Mouse (Mus musculus) stomach, embryonic 16.5 days (tissue): Measurements from ENCODE around the gene Clps. TPM values are rescaled to one million over a fixed set of nuclear protein-coding genes. Genes with fewer than 3 reads are reported as not detected.

Experiments
- ATAC-seq: fragments of 200-750 bp; cut with Nextera tagmentation; 2 replicates; pipeline ENCODE4 v1.8.0; 2017; ENCODE audit warnings: moderate number of reproducible peaks, moderate TSS enrichment; ENCODE audit not compliant: insufficient read depth, low FRiP score
- H3K27ac ChIP-seq: fragments of 300-500 bp; sonication (generic); 2 replicates; pipeline ENCODE4 v1.5.1; 2014; ENCODE audit warnings: low read length
- H3K27me3 ChIP-seq: fragments of 300-500 bp; sonication (generic); 2 replicates; pipeline ENCODE4 v1.6.1; 2014; ENCODE audit warnings: low read length, control low read depth, mixed read lengths; ENCODE audit not compliant: control insufficient read depth, insufficient read depth
- H3K36me3 ChIP-seq: fragments of 300-500 bp; sonication (generic); 2 replicates; pipeline ENCODE4 v1.6.1; 2014; ENCODE audit warnings: low read length; ENCODE audit not compliant: control insufficient read depth, insufficient read depth
- H3K4me1 ChIP-seq: fragments of 300-500 bp; sonication (generic); 2 replicates; pipeline ENCODE4 v1.6.1; 2014; ENCODE audit warnings: low read length, control low read depth, mixed read lengths; ENCODE audit not compliant: control insufficient read depth, insufficient read depth
- H3K4me2 ChIP-seq: fragments of 300-500 bp; sonication (generic); 2 replicates; pipeline ENCODE4 v1.6.1; 2014; ENCODE audit warnings: low read depth, low read length, mixed read lengths
- H3K4me3 ChIP-seq: fragments of 300-500 bp; sonication (generic); replicated peaks from 2 replicates; pipeline ENCODE4 v1.5.1; 2014; ENCODE audit warnings: mild to moderate bottlenecking, low read length
- H3K9ac ChIP-seq: fragments of 300-500 bp; sonication (generic); 2 replicates; pipeline ENCODE4 v1.6.1; 2014; ENCODE audit warnings: low read length
- H3K9me3 ChIP-seq: fragments of 300-500 bp; sonication (generic); replicated peaks from 2 replicates; pipeline ENCODE4 v1.6.1; 2016; ENCODE audit warnings: low read length, control low read depth; ENCODE audit not compliant: control insufficient read depth
- WGBS: fragments of 180-500 bp; shearing (Covaris S2); extraction: QIAGEN DNeasy Blood & Tissue Kit; methylation state at CpG from one replicate; pipeline ENCODE4 v1.1.7; 2014; 5-methylcytosine and 5-hydroxymethylcytosine counted together
- polyA plus RNA-seq: library from polyadenylated mRNA; unstranded; fragments of >200 nt; fragmentation: Nextera tagmentation; extraction: Ambion mirVana; gene quantifications from 2 replicates; pipeline ENCODE4 v1.2.1, GENCODE M21; 2015

Gene Clps
- polyA plus RNA-seq, 1 experiment from 2014 or later: 3,124 TPM

- no peaks in the 10 kb centered on the region for H3K4me1 ChIP-seq
- ATAC-seq: no peak
- H3K9me3 ChIP-seq: no peaks in the 10 kb centered on the region
- H3K27ac ChIP-seq: no peak overlapping the region
- WGBS: 74% methylated on average over 3 of the region's 3 CpGs
- peaks cover 25% of the 10 kb centered on the region for H3K36me3 ChIP-seq
- no peak overlapping the region for H3K4me2 ChIP-seq
- H3K27me3 ChIP-seq: no peaks in the 10 kb centered on the region
- no peak overlapping the region for H3K4me3 ChIP-seq
- H3K9ac ChIP-seq: no peak overlapping the region
Observed at GRCm38 (mm10) chr17:28586509-28586908, 25.9 kb upstream of the Clps start.

- Histone ChIP-seq H3K4me2 (no peak overlapping the region), H3K27ac (no peak overlapping the region), H3K4me1 (no peaks in the 10 kb centered on the region), H3K9me3 (no peaks in the 10 kb centered on the region), H3K27me3 (no peaks in the 10 kb centered on the region), H3K4me3 (no peak overlapping the region), H3K9ac (no peak overlapping the region), H3K36me3 (no peaks in the 10 kb centered on the region)
- WGBS: 54% methylated on average over 2 of the region's 2 CpGs
- no peak for ATAC-seq
Observed at GRCm38 (mm10) chr17:28581056-28581455, 20.5 kb upstream of the Clps start.

GRCm38 (mm10) chr17:28580396-28580795 is 19.8 kb upstream of the Clps start:
- no peak overlapping the region for H3K4me3 ChIP-seq
- H3K27me3 ChIP-seq: no peaks in the 10 kb centered on the region
- no peaks in the 10 kb centered on the region for H3K36me3 ChIP-seq
- H3K27ac ChIP-seq: no peak overlapping the region
- peaks cover 4% of the 10 kb centered on the region for H3K4me1 ChIP-seq
- H3K4me2 ChIP-seq: no peak overlapping the region
- no peak; the same call in 1 of the 2 replicates for ATAC-seq
- no peak overlapping the region for H3K9ac ChIP-seq
- 3% methylated on average over 9 of the region's 9 CpGs for WGBS
- H3K9me3 ChIP-seq: no peaks in the 10 kb centered on the region

DNA sequence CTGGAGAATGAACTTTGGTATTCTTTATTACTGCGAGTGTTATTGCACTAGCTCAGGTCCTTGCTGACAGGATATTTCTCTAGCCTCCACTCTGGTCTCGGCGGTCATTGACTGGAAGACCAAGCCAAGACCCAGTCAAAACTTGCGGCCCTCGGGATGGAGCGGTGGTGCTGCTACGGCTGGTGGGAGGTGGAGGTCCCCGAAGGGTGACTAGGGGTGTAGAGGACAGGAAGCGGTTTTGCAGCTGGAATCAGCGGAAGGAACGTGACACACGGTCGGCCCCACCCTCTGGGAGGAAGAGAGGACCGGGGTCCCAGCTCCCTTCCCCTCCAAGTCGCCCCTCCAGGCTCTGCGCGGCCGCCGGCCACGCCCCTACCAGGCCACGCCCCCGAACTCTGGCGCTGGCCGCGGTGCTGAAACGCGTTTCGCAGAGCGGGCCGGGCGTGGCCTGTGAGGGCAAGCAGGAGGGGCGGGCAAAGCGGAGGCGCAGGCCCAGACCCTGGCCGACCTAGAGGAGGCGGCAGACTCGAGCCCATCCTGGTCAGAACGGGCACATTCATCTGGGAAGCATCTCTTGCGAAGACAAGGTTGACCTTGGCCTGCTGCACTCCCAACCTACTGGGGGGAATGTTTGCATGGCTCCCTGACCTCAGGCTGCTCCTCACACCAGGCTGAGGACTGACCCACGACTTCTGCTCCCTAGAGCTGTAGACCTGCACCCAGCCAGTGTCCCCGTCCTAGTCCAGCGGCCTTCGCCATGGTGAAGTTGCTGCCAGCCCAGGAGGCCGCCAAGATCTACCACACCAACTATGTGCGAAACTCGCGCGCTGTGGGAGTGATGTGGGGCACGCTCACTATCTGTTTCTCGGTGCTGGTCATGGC is 14.9 kb upstream of the Clps start, which contains the start of gene Lhfpl5:
Gene Lhfpl5 (plus strand): TSS at position 398 of the 882 bp plus-strand sequence.
- Histone ChIP-seq H3K4me3 (peak within 1 kb of the TSS; percentile 20), H3K27me3 (no peaks in the 10 kb centered on the region), H3K36me3 (no peaks in the 10 kb centered on the region), H3K27ac (no peak within 1 kb of the TSS), H3K9ac (no peak within 1 kb of the TSS), H3K4me2 (peak within 1 kb of the TSS; percentile 44), H3K9me3 (no peaks in the 10 kb centered on the region), H3K4me1 (peaks cover 4% of the 10 kb centered on the region)
- peak; percentile 80; the same call in 1 of the 2 replicates for ATAC-seq
- WGBS: 16% methylated on average over 45 of the region's 50 CpGs

- WGBS: 80% methylated on average over 6 of the region's 6 CpGs
- H3K4me1 ChIP-seq: peaks cover 4% of the 10 kb centered on the region
- no peaks in the 10 kb centered on the region for H3K36me3 ChIP-seq
- no peaks in the 10 kb centered on the region for H3K9me3 ChIP-seq
- H3K27ac ChIP-seq: no peak overlapping the region
- no peak overlapping the region for H3K4me2 ChIP-seq
- no peak for ATAC-seq
- no peak overlapping the region for H3K9ac ChIP-seq
- H3K4me3 ChIP-seq: no peak overlapping the region
- no peaks in the 10 kb centered on the region for H3K27me3 ChIP-seq
Observed at GRCm38 (mm10) chr17:28572941-28573340, 12.4 kb upstream of the Clps start.

DNA sequence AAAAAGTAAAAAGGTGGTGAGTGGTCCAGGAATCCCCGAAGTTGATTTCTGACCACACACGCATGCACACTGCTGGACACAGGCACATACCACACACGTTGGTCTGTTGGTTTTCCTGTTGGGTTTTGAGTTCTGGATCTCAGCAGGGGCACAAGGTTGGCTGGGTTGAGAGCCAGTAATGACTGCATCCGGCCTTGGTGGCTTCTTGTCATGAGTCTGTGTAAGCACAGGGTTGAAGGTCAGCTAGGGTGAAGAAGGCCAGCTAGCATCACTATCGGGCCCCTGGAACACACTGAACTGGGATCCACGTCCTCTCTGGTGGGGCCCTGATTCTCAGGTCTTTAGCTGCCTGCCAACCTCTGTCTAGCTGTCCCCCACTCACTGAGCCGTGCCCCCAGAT is 12.0 kb upstream of the Clps start:
- Histone ChIP-seq H3K9me3 (no peaks in the 10 kb centered on the region), H3K4me2 (no peak overlapping the region), H3K27ac (no peak overlapping the region), H3K4me3 (no peak overlapping the region), H3K27me3 (no peaks in the 10 kb centered on the region), H3K4me1 (peaks cover 4% of the 10 kb centered on the region), H3K9ac (no peak overlapping the region), H3K36me3 (no peaks in the 10 kb centered on the region)
- no peak for ATAC-seq
- WGBS: 71% methylated on average over 7 of the region's 7 CpGs

DNA sequence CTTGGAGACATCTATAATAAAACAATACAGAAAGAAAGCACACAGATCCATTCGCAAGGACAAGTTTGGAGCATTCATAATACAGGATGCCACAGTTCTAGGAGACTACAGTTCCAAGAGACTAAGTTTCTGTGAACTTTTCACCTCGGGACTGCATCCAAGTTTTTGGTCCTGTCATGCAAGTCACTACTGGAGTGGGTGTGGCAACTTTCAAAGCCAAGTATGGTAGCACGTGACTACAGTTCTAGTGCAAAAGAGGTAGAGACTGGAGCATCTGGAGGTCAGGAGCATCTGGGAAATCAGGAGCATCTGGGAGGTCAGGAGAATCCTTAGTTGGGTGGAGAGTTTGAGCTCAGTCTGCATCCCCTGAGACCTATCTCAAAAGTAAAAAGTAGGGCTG is 11.3 kb upstream of the Clps start:
- ATAC-seq: no peak
- 67% methylated on average over 3 of the region's 3 CpGs for WGBS
- Histone ChIP-seq H3K9ac (no peak overlapping the region), H3K27ac (no peak overlapping the region), H3K27me3 (no peaks in the 10 kb centered on the region), H3K36me3 (no peaks in the 10 kb centered on the region), H3K4me2 (no peak overlapping the region), H3K4me1 (peaks cover 4% of the 10 kb centered on the region), H3K9me3 (no peaks in the 10 kb centered on the region), H3K4me3 (no peak overlapping the region)

DNA sequence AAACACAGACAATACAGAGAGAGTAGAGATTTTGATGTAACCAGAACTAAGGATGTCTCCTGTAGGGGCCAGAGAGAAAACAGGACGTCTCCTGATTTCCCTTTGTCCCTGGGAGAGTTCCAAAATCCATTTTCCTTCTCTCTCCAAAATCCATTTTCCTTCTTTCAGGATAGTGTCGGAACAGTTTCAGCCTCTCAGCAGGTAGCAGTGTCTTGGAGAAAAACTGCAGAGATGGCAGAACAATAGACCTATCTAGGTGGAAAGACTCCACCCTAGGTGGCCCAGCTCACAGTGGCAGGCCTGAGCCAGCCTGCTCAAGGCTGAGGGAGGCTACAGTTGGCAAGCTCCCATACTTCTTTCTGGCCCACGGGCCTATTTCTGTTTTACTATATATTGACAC is 7.0 kb upstream of the Clps start:
- H3K36me3 ChIP-seq: no peaks in the 10 kb centered on the region
- WGBS: 40% methylated on average over 3 of the region's 3 CpGs
- no peak for ATAC-seq
- H3K27me3 ChIP-seq: no peaks in the 10 kb centered on the region
- no peak overlapping the region for H3K9ac ChIP-seq
- no peak overlapping the region for H3K27ac ChIP-seq
- H3K4me3 ChIP-seq: no peak overlapping the region
- H3K4me1 ChIP-seq: no peaks in the 10 kb centered on the region
- no peaks in the 10 kb centered on the region for H3K9me3 ChIP-seq
- H3K4me2 ChIP-seq: no peak overlapping the region

GRCm38 (mm10) chr17:28565181-28565580 is 4.6 kb upstream of the Clps start:
- Histone ChIP-seq H3K27me3 (no peaks in the 10 kb centered on the region), H3K27ac (no peak overlapping the region), H3K36me3 (no peaks in the 10 kb centered on the region), H3K9ac (no peak overlapping the region), H3K4me2 (no peak overlapping the region), H3K4me1 (peaks cover 7% of the 10 kb centered on the region; the same call in 1 of the 2 replicates), H3K4me3 (no peak overlapping the region), H3K9me3 (no peaks in the 10 kb centered on the region)
- ATAC-seq: no peak
